Mouse (Mus musculus) heart, postnatal 14 days (tissue): ENCODE measurements around the gene Acp5. TPM values are rescaled to one million over a fixed set of nuclear protein-coding genes. Genes with fewer than 3 reads are reported as not detected.

ENCODE experiments used
- DNase-seq, 2 experiments: peaks; one replicate each; pipeline ENCODE4 v3.0.0; 2021 to 2022
- intact Hi-C: fragments of 180-260 bp; cut with DNase I; formaldehyde crosslinking; loops from one replicate; pipeline ENCODE4 v1.15.1; 2025
- total RNA-seq, 2 experiments: library from RNA; stranded (reverse); gene quantifications; 2 replicates each; pipeline ENCODE4 v1.2.3; 2021

Acp5 gene
- total RNA-seq, 2 experiments from 2014 or later, result 2.2 to 2.6 TPM

- intact Hi-C loops, result loop anchor here (1.0 to 5.0 kb wide), 2 partner anchors 77 to 166 kb away; no protein-coding TSS in a partner anchor
- peak; percentile 86 to 92 for DNase-seq
Measured at GRCm38 (mm10) chr9:22143108-22144037, 7.9 kb upstream of the Acp5 start.

GRCm38 (mm10) chr9:22139746-22140145, 4.2 kb upstream of the Acp5 start:
- intact Hi-C loops, result loop anchor here (5.0 kb wide), 1 partner anchor 162 kb away; no protein-coding TSS in a partner anchor
- no peak for DNase-seq

GRCm38 (mm10) chr9:22138480-22138879, 3.0 kb upstream of the Acp5 start:
- DNase-seq, result peak; percentile 30 to 47
- intact Hi-C loops, result no loop called here

- intact Hi-C loops, result no loop called here
- no peak for DNase-seq
Measured at GRCm38 (mm10) chr9:22136765-22137547, 1.4 kb upstream of the Acp5 start.

- intact Hi-C loops, result no loop called here
- no peak for DNase-seq
Measured at GRCm38 (mm10) chr9:22134988-22135643, 395 bp downstream of the Acp5 start.

GRCm38 (mm10) chr9:22134246-22134890, 1.1 kb downstream of the Acp5 start:
- intact Hi-C loops, result no loop called here
- DNase-seq, result no peak

- intact Hi-C loops, result no loop called here
- no peak for DNase-seq
Measured at GRCm38 (mm10) chr9:22132220-22132619, 3.3 kb downstream of the Acp5 start.

GRCm38 (mm10) chr9:22131226-22131981, 4.1 kb downstream of the Acp5 start:
- intact Hi-C loops, result no loop called here
- peak; percentile 25 to 42 for DNase-seq

- no peak for DNase-seq
- intact Hi-C loops, result no loop called here
Measured at GRCm38 (mm10) chr9:22125246-22126027, 10.1 kb downstream of the Acp5 start.

- intact Hi-C loops, result no loop called here
- DNase-seq, result no peak
Measured at GRCm38 (mm10) chr9:22124169-22124568, 11.3 kb downstream of the Acp5 start.

- intact Hi-C loops, result no loop called here
- DNase-seq, result no peak
Measured at GRCm38 (mm10) chr9:22123069-22123609, 12.4 kb downstream of the Acp5 start.

GRCm38 (mm10) chr9:22122005-22122404, 13.5 kb downstream of the Acp5 start:
- intact Hi-C loops, result no loop called here
- DNase-seq, result no peak

- intact Hi-C loops, result no loop called here
- DNase-seq, result no peak
Measured at GRCm38 (mm10) chr9:22121545-22121944, 14.0 kb downstream of the Acp5 start.

- DNase-seq, result no peak
- intact Hi-C loops, result no loop called here
Measured at GRCm38 (mm10) chr9:22119543-22119942, 16.0 kb downstream of the Acp5 start.

GRCm38 (mm10) chr9:22117754-22118456, 17.6 kb downstream of the Acp5 start:
- intact Hi-C loops, result no loop called here
- DNase-seq, result peak; percentile 29 to 55

- intact Hi-C loops, result no loop called here
- DNase-seq, result peak; percentile 89 to 91
Measured at GRCm38 (mm10) chr9:22116740-22117426, 18.6 kb downstream of the Acp5 start, which contains the start of gene Elof1. Gene Elof1, minus strand, starts transcription at chr9:22117172.

- DNase-seq, result no peak
- intact Hi-C loops, result no loop called here
Measured at GRCm38 (mm10) chr9:22116086-22116485, 19.4 kb downstream of the Acp5 start.
